Mouse (Mus musculus): ENCODE data around the gene Slc13a1. TPM values are rescaled to one million over a fixed set of nuclear protein-coding genes. Genes with fewer than 3 reads are reported as not detected.

Gene Slc13a1
- under 1 TPM in 1 of 2 experiments, not detected in 1; 0.39 TPM for polyA plus RNA-seq (2017; shearing (Covaris generic))

DNA sequence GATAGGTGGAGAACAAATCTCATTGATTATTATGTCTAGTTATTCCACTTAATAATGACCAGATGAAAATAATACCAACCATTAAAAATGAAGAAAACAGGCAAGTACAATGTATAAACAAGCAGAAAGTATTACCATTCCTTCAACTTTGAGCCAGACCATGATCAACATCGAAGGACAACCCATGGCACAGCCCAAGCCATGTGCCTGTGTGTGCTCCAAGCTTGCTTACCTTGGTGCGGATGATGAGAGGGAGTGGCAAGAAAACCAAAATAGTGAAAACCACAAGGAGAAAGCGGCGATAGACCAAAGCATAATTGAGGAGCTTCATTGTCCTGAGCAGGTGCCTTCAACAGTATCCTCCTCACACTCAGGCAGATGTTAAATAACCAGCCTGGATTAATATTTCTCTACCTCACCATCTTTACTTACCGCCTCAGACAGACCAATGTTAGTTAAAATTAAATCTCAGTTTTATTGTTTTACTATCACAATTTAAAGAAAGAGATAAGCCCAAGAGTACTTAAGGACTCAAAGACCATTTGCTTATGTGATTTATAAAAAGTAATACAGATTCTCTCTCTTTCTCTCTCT is at the start of gene Slc13a1:
Gene Slc13a1, minus strand, starts transcription at position 359 of the 594 bp plus-strand sequence.

Other genes with a start within 250 kb of the Slc13a1 start
- not detected for gene Tas2r118, start 198.0 kb downstream of the Slc13a1 start, polyA plus RNA-seq (2017; shearing (Covaris generic))

Measured in inflammation-experienced regulatory T-cells (primary cell).